Mouse (Mus musculus) macrophage (primary cell): ENCODE data around the gene Jhy. TPM values are rescaled to one million over a fixed set of nuclear protein-coding genes. Genes with fewer than 3 reads are reported as not detected.

Source experiments
- H3K27ac ChIP-seq: fragments of 350-480 bp; formaldehyde crosslinking; 2 replicates; pipeline ENCODE4 v1.9.0; 2021
- H3K36me3 ChIP-seq: fragments of 350-480 bp; formaldehyde crosslinking; 2 replicates; pipeline ENCODE4 v1.9.0; 2021; ENCODE audit errors: inconsistent target
- H3K4me3 ChIP-seq: fragments of 350-480 bp; formaldehyde crosslinking; 2 replicates; pipeline ENCODE4 v1.9.0; 2021; ENCODE audit errors: inconsistent target
- H3K79me2 ChIP-seq: fragments of 350-480 bp; formaldehyde crosslinking; 2 replicates; pipeline ENCODE4 v1.9.0; 2021; ENCODE audit errors: inconsistent target
- WGBS: methylation state at CpG from one replicate; pipeline ENCODE4 v1.1.7; 2026; ENCODE audit warnings: inconsistent platforms; ENCODE audit not compliant: missing documents; 5-methylcytosine and 5-hydroxymethylcytosine counted together
- polyA plus RNA-seq: library from polyadenylated mRNA; stranded (reverse); fragments of 250-400 nt; gene quantifications from 3 replicates; pipeline ENCODE4 v1.2.4, GENCODE M21; 2018; ENCODE audit warnings: inconsistent platforms

Jhy gene
- polyA plus RNA-seq, 1 experiment from 2014 or later = not detected

GRCm38 (mm10) chr9:40858461-40859160 lies 105.3 kb downstream of the Jhy start:
- peak overlapping the region; percentile 17; the same call in 1 of the 2 replicates for H3K4me3 ChIP-seq
- no peaks in the 10 kb centered on the region for H3K36me3 ChIP-seq
- no peak overlapping the region for H3K27ac ChIP-seq
- H3K79me2 ChIP-seq = no peaks in the 10 kb centered on the region
- 13% methylated on average over 21 of the region's 21 CpGs for WGBS

- no peak overlapping the region for H3K27ac ChIP-seq
- no peaks in the 10 kb centered on the region for H3K36me3 ChIP-seq
- H3K4me3 ChIP-seq = no peak overlapping the region
- WGBS = 60% methylated on average over 2 of the region's 2 CpGs
- H3K79me2 ChIP-seq = no peaks in the 10 kb centered on the region
These were observed 112.4 kb downstream of the Jhy start for GRCm38 (mm10) chr9:40851515-40851914.

Other genes starting within 250 kb of the Jhy start
- 1,550 to 2,580 TPM (median 2,450 TPM) in 3 replicates for gene Hspa8, start 163.1 kb downstream of the Jhy start, polyA plus RNA-seq
- gene Bsx, start 90.0 kb downstream of the Jhy start, polyA plus RNA-seq = not detected in 3 replicates
- not detected in 3 replicates for gene Crtam, start 40.5 kb upstream of the Jhy start, polyA plus RNA-seq
- gene Ubash3b, start 197.6 kb upstream of the Jhy start, polyA plus RNA-seq = 7.7 to 26.7 TPM (median 10.3 TPM) in 3 replicates